Mouse (Mus musculus) olfactory bulb, adult 2 months (tissue): ENCODE data around the gene Tomm6.

Experiments
- CTCF ChIP-seq: fragments of 200-500 bp; IDR thresholded peaks from 2 replicates; pipeline ENCODE4 v1.5.1; 2012; ENCODE audit warnings: low read depth, mild to moderate bottlenecking, low read length, moderate library complexity; ENCODE audit not compliant: insufficient read depth
- POLR2A ChIP-seq: fragments of 200-500 bp; IDR thresholded peaks from 2 replicates; pipeline ENCODE4 v1.6.1; 2012; ENCODE audit warnings: mild to moderate bottlenecking, low read depth, low read length, moderate library complexity; ENCODE audit not compliant: insufficient read depth

- TF ChIP-seq CTCF, result 0 out of 2 replicates have a peak, but pooled peaks have one; percentile 17
- no peak for TF ChIP-seq POLR2A
Observed at GRCm38 (mm10) chr17:47676581-47676980, 11.6 kb downstream of the Tomm6 start.
